Mouse (Mus musculus) Muller cell, postnatal 12 days (primary cell): ENCODE results near the gene Sqstm1.
A peak's percentile ranks its signal among the peaks of the same experiment; 100 is the strongest.

Source experiments
- DNase-seq: peaks from one replicate; pipeline ENCODE4 v3.0.0-alpha.2; 2015; ENCODE audit errors: inconsistent ontology term

Gene Sqstm1

DNA sequence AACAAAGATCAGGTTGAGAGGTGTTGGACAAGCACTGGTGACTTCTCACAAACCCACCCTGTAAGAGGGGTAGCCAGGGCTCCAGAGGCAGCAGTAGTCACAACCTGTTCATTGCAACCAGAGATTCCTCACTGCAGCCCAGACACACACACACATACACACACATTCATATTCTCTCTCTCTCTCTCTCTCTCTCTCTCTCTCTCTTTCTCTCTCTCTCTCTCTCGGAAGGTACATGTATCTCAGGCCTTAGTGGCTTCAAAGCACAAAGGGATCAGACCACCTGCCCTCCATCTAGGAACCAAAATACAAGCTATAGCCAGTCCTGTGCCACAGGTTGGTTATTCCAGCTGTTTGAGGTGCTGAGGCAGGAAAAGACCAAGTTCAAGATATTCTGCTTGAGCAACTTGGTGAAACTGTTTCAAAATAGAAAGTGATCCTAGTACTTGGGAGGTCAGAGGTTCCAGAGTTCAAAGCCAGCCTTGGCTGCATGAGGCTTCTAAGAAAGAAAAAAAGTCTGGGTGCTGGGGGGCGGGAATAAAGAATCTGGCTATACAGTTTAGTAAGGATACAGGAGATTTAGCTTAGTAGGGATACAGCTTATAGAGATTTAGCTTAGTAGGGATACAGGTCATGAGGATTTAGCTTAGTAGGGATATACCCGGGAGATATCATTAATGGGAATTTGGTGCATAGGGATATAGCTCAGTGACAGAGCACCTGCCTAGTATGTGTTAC, 864 bp upstream of the Sqstm1 start:
- no peak for DNase-seq

DNA sequence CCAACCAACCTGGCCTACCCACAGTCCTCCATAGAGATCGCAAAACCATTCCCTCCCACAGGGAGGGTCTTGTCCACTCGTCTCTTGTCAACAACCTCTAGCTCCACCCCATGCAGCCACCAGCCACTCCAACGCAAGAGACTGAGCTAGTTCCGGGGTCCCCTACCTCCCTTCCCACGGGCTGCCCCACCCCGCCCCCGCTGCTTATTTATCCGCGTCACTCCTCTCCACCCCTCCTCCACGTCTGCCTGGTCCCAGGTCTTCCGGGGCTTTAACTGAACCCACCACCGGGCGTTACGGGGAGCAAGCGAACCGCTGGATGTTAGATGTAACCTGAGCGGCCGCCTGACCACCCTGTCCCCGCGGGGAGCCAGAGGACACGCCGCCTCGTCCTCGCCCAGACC, 524 bp downstream of the Sqstm1 start:
- peak; percentile 98 for DNase-seq

DNA sequence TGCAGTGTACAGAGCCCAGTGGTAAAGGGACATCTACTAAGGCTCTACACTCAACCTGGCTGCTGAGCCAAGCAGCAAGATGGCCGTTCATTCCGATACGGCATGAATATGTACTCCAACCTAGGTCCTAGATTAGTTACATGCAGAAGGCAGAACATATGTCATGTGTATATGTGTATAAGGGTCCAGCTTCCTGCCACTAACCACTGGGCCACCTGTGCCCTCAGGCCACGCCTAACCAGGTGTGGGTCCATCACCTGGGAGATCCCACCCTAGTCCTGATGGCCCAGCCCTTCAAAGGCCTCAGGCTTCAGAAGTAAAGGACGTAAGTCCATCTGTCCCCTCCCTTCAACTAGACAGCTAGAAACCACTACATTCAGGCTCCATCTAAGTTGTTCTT, 2.6 kb downstream of the Sqstm1 start:
- no peak for DNase-seq

GRCm38 (mm10) chr11:50207344-50207743, 3.3 kb downstream of the Sqstm1 start:
- DNase-seq: no peak

GRCm38 (mm10) chr11:50206037-50206436, 4.6 kb downstream of the Sqstm1 start:
- DNase-seq: no peak

DNA sequence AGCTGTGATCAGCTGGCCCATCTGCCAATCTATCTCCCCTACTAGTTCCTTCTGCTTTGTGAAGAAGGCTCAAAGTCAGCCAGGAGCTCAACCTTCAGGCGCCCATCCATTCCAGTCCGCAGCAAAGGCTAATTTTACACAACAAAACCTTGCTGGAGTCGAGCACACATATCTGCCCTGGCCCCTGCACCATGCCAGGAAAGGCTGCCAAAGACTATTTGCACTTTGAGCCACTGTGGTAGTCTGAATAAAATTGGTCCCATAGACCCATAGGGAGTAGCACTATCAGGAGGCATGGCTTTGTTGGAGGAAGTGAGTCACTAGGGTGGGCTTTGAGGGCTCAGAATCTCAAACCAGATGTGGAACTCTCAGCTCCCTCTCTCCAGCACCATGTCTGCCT, 5.2 kb downstream of the Sqstm1 start:
- DNase-seq: no peak

- DNase-seq: no peak
Observed at GRCm38 (mm10) chr11:50203302-50203827, 7.3 kb downstream of the Sqstm1 start.

DNA sequence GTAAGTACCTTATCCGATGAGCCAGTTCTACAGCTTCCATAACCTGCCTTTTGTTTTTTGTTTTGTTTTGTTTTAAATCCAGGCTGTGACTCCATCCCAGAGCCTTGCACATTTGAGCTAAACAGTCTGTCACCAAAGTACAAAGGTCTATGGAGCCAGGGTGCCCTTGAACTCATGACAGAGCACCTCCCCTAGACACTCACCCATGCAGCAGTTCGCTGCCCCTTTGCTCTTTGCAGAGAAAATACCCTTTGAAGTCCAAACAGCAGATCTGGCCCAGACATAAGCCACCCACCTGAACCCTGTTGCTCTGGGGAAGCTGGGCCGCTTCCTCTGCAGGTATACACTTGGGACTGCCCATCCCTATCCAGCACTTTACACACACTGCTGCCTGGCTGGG, 9.0 kb downstream of the Sqstm1 start:
- no peak for DNase-seq

GRCm38 (mm10) chr11:50200613-50201012, 10.0 kb downstream of the Sqstm1 start:
- DNase-seq: no peak

- no peak for DNase-seq
Observed at GRCm38 (mm10) chr11:50198916-50199315, 11.7 kb downstream of the Sqstm1 start.

DNA sequence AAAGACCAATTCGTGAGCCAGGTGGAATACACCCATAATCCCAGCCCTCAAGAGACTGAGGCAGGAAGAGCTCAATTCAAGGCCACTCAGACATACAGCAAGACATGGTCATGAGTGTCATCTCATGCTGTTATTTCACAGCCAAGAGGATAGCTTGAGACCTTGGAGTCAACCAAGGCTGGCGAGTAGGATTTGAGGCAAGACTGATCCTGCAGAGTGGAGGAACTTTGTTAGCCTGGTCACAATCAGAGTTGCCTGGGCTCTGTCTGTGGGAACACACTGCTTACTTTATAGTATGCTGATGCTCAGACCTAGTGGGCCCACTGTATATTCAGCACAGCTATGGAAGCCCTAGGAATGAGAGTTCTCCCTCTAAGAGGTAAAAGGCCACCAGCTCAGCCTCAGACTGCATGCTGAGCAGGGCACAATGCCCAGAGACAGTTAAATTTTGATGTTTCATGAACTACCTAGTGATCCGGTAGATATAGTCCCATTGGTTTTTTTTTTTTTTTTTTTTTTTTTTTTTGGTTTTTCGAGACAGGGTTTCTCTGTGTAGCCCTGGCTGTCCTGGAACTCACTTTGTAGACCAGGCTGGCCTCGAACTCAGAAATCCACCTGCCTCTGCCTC, 12.3 kb downstream of the Sqstm1 start:
- DNase-seq: no peak

DNA sequence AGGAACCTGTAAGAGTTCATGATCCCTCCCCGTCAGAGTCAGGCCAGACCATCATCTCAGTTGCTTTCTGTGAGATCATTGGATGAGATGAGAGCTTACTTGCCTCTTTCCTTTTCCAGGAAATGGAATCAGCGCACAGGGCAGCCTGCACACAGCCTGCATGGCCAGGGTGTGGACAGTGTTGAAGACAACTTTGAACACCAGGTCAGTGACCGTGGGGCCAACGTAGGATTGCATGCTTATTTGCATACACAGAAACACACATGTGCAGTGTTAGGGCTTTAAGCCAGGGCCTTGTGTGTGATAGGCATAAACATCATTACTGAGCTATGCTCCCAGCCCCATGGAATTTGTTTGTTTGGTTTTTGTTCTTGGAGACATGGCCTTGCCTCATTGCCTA, 13.1 kb downstream of the Sqstm1 start:
- no peak for DNase-seq

GRCm38 (mm10) chr11:50194793-50195192, 15.8 kb downstream of the Sqstm1 start:
- DNase-seq: no peak

DNA sequence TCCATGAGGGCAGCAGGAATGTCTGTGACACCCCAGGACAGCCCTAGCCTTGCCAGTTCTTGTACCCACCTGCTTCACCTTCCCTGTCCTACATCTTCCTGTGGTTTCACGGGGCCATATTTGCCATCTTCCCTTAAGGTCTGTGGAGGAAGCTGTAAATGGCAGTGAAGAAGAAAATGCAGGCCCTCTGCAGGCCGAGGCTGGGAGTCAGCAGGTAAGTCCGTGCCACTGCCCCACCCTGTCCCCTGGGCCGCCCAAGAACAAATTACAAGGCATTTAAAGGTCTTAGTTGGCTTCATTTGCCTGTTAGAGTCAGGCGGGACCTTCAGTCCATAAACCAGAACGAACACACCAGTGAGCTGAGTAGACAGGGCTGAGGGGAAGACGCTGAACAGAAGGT, 16.6 kb downstream of the Sqstm1 start:
- no peak for DNase-seq

- DNase-seq: no peak
Observed at GRCm38 (mm10) chr11:50192278-50192677, 18.3 kb downstream of the Sqstm1 start.

GRCm38 (mm10) chr11:50190362-50190761, 20.3 kb downstream of the Sqstm1 start:
- no peak for DNase-seq

GRCm38 (mm10) chr11:50188682-50189081, 21.9 kb downstream of the Sqstm1 start:
- DNase-seq: no peak

DNA sequence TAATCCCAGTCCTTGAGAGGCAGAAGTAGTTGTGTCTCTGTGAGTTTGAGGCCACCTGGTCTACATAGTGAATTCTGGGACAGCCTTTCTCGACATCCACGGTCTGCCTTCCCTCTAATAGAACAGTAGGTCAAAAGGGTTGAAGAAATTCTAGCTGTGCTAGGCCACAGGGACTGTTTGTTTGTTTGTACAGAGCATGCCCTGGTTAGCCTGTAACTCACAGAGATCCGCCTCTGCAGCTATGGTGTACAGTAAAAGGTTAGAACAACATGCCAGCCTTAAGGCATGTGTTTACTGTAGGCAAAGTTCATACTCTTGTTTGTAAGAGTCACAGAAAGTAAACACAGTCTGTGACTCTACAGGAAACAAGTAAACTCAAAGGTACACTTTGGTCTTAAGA, 25.8 kb downstream of the Sqstm1 start:
- no peak for DNase-seq

GRCm38 (mm10) chr11:50182702-50183101, 27.9 kb downstream of the Sqstm1 start:
- no peak for DNase-seq

DNA sequence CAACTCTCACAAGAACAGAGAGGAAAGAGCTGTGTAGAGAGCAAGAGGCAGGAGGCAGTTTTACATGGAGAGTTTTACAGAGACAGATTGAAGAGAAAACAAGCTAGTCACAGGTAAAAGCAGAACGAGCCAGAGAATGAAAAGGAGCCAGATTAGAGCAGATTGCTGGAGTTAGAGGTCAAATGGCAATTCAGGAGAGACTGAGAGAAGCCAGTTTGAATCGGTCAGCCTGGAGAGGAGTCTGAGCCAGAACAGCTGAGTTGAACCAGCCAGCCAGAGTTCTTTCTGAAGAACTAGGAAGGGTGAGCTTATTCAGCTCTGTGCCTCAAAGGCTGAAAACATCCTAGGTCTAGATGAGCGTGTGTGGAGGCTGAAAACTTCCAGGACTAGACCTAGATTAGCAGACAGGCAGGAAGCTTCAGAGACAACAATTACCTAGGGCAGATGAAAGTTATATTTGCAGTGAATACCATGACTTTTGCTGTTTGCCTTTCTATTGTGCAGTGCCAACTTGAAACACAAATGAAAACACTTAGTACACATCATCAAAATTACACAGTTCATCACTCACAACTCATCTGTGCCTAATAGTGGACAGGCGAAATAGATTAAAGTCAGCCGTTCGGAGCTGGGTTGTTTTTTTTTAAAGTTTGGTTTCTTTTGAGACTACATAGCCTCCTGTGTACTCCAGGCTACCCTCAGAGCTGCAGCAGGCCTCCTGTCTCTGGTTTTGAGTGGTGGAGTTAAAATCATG, 30.0 kb downstream of the Sqstm1 start:
- no peak for DNase-seq

DNA sequence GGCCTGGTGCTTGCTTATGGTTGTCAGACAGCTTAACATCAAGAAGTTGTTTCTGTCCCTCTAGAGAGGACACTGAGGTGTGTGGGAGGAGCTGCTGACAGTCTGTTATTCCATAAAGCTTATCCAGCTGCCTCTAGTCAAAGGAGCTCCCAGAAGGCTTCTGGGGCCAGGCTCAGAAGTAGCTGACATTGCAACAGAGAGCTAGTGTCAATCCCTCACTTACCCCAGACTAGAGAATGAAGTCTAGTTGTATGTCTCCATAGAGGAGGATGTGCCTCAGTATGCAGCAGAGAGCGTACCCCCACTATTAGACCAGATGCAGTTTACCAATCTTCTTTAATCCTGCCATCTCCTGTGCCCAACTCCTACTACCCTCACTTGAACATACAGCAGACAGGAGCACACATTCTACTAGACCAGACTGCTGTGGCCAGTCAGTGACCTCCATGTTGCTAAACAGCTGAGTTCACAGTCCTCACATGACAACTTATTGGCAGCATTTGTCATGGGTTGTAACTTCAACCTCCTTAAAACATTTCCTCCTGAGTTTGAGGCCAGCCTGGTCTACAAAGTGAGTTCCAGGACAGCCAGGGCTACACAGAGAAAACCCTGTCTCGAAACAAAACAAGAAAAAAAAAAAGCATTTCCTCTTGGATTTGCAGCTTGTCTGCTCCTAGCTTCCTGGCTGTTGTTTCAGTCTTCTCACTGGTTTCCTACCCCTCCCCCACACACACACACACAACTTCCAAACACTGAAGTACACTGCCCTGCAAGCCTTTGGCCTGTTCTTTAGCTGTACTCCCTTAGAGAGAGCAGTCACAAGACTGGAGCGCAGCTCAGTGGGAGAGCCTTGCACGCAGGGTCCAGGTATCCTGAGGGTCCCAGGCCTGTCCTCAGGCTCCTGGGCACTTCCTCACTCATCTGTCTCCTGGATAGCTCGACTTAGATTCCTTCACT, 31.8 kb downstream of the Sqstm1 start:
- no peak for DNase-seq
